Mouse (Mus musculus): ENCODE data around the gene Ndufa10. TPM values are rescaled to one million over a fixed set of nuclear protein-coding genes. Genes with fewer than 3 reads are reported as not detected.

The Ndufa10 gene
- polyA plus RNA-seq, 1 experiment from 2014 or later, result 385 TPM

- no peak overlapping the region for H3K4me3 ChIP-seq (replicated peaks; ENCODE audit: low read depth, low read length)
- H3K27me3 ChIP-seq (ENCODE audit: insufficient read depth, low read length), result no peaks in the 10 kb centered on the region
- WGBS, result 67% methylated on average over 1 of the region's 1 CpGs
- TF ChIP-seq CTCF (IDR thresholded peaks at IDR 0.05; ENCODE audit: low read depth), result no peak
- H3K4me2 ChIP-seq (ENCODE audit: low read length), result no peak overlapping the region
- H3K36me3 ChIP-seq (ENCODE audit: insufficient read depth, low read length), result peaks cover 16% of the 10 kb centered on the region
- no peak overlapping the region for H3K27ac ChIP-seq
- H3K9me3 ChIP-seq (replicated peaks; ENCODE audit: low read length), result no peaks in the 10 kb centered on the region
- ATAC-seq (replicated peaks; ENCODE audit: low FRiP score, low read depth) (no peak), DNase-seq (ENCODE audit: low spot score) (no peak)
- H3K9ac ChIP-seq (ENCODE audit: low read depth, low read length), result no peak overlapping the region
- no peaks in the 10 kb centered on the region for H3K4me1 ChIP-seq (replicated peaks; ENCODE audit: insufficient read depth, low read length)
Measured at GRCm38 (mm10) chr1:92434986-92435385, 38.7 kb downstream of the Ndufa10 start.

DNA sequence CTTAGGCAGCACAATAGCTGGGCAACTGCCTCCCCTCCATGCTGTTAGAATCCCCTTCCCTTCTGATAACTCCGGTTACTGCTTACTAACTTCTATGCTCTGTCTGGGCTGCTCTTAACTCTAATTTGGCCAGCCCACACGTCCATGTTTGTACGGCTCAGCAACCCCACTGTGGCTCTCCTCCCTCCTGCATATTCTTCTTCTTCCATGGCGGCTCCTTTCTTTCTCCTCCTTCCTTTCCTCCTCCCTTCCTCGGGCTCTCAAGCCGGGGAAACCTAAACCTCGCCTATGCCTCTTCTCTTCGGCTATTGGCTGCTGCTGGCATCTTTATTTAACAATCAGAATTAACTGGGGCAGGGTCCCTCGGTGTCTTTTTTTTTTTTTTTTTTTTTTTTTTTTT, 40.9 kb downstream of the Ndufa10 start:
- no peak overlapping the region for H3K4me3 ChIP-seq (replicated peaks; ENCODE audit: low read depth, low read length)
- no peaks in the 10 kb centered on the region for H3K36me3 ChIP-seq (ENCODE audit: insufficient read depth, low read length)
- WGBS, result 60% methylated on average over 9 of the region's 9 CpGs
- no peak for DNase-seq (ENCODE audit: low spot score)
- no peak for ATAC-seq (replicated peaks; ENCODE audit: low FRiP score, low read depth)
- no peaks in the 10 kb centered on the region for H3K4me1 ChIP-seq (replicated peaks; ENCODE audit: insufficient read depth, low read length)
- H3K4me2 ChIP-seq (ENCODE audit: low read length), result no peak overlapping the region
- no peak overlapping the region for H3K9ac ChIP-seq (ENCODE audit: low read depth, low read length)
- no peak for TF ChIP-seq CTCF (IDR thresholded peaks at IDR 0.05; ENCODE audit: low read depth)
- H3K27ac ChIP-seq, result no peak overlapping the region
- H3K9me3 ChIP-seq (replicated peaks; ENCODE audit: low read length), result no peaks in the 10 kb centered on the region
- H3K27me3 ChIP-seq (ENCODE audit: insufficient read depth, low read length), result no peaks in the 10 kb centered on the region

GRCm38 (mm10) chr1:92432098-92432497, 41.6 kb downstream of the Ndufa10 start:
- no peaks in the 10 kb centered on the region for H3K9me3 ChIP-seq (replicated peaks; ENCODE audit: low read length)
- H3K4me1 ChIP-seq (replicated peaks; ENCODE audit: insufficient read depth, low read length), result no peaks in the 10 kb centered on the region
- no peak for ATAC-seq (replicated peaks; ENCODE audit: low FRiP score, low read depth)
- H3K27me3 ChIP-seq (ENCODE audit: insufficient read depth, low read length), result no peaks in the 10 kb centered on the region
- 44% methylated on average over 4 of the region's 4 CpGs for WGBS
- no peak for TF ChIP-seq CTCF (IDR thresholded peaks at IDR 0.05; ENCODE audit: low read depth)
- no peak for DNase-seq (ENCODE audit: low spot score)
- H3K9ac ChIP-seq (ENCODE audit: low read depth, low read length), result no peak overlapping the region
- H3K27ac ChIP-seq, result no peak overlapping the region
- H3K4me3 ChIP-seq (replicated peaks; ENCODE audit: low read depth, low read length), result no peak overlapping the region
- no peaks in the 10 kb centered on the region for H3K36me3 ChIP-seq (ENCODE audit: insufficient read depth, low read length)
- H3K4me2 ChIP-seq (ENCODE audit: low read length), result no peak overlapping the region

DNA sequence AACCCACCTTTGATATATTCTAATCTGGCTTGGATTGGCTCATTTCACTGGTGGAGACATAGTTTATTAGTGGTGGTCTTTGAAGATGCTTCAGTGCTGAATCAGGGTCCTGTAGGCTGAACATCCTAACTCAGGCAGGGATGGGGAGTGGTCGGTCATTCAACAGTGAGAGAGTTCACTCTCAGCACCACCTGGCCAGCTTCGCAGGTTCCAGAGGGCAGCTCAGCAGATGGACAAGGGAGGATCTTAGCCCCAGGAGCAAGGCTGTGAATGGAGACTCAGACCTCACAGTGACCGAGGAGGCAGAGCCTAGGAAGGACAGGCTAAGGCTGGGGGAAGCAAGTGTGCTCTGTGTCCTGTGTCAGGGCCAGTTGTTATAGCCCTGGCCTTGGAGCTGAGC, 42.2 kb downstream of the Ndufa10 start:
- no peak overlapping the region for H3K9ac ChIP-seq (ENCODE audit: low read depth, low read length)
- ATAC-seq (replicated peaks; ENCODE audit: low FRiP score, low read depth) (no peak), DNase-seq (ENCODE audit: low spot score) (no peak)
- no peaks in the 10 kb centered on the region for H3K36me3 ChIP-seq (ENCODE audit: insufficient read depth, low read length)
- no peak overlapping the region for H3K4me3 ChIP-seq (replicated peaks; ENCODE audit: low read depth, low read length)
- WGBS, result 76% methylated on average over 3 of the region's 3 CpGs
- no peaks in the 10 kb centered on the region for H3K9me3 ChIP-seq (replicated peaks; ENCODE audit: low read length)
- no peak overlapping the region for H3K4me2 ChIP-seq (ENCODE audit: low read length)
- no peaks in the 10 kb centered on the region for H3K27me3 ChIP-seq (ENCODE audit: insufficient read depth, low read length)
- TF ChIP-seq CTCF (IDR thresholded peaks at IDR 0.05; ENCODE audit: low read depth), result no peak
- no peak overlapping the region for H3K27ac ChIP-seq
- no peaks in the 10 kb centered on the region for H3K4me1 ChIP-seq (replicated peaks; ENCODE audit: insufficient read depth, low read length)

DNA sequence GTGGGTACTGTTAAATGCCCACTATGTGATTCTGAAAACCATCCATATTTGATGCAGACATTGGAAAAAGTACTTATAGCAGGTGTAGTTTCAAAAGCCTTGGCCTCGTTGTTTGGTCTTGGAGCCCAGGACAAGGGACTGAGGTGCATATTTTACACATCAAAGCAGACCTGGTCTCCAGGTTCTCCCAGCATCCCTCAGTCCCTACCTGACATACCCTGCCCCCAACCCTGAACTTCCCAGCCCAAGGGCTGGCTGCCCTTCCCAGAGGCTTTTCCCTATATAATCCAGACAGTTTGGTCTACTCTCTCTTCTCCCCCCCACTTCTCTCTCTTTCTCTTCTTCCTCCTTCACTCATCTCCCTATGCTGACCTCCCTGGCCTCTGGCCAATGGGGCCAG, 42.7 kb downstream of the Ndufa10 start:
- WGBS, result 90% methylated on average over 1 of the region's 1 CpGs
- Histone ChIP-seq H3K4me3 (replicated peaks; ENCODE audit: low read depth, low read length) (no peak overlapping the region), H3K9me3 (replicated peaks; ENCODE audit: low read length) (no peaks in the 10 kb centered on the region), H3K4me1 (replicated peaks; ENCODE audit: insufficient read depth, low read length) (no peaks in the 10 kb centered on the region), H3K27ac (no peak overlapping the region), H3K4me2 (ENCODE audit: low read length) (no peak overlapping the region), H3K9ac (ENCODE audit: low read depth, low read length) (no peak overlapping the region), H3K27me3 (ENCODE audit: insufficient read depth, low read length) (no peaks in the 10 kb centered on the region), H3K36me3 (ENCODE audit: insufficient read depth, low read length) (no peaks in the 10 kb centered on the region)
- no peak for ATAC-seq (replicated peaks; ENCODE audit: low FRiP score, low read depth)
- no peak for TF ChIP-seq CTCF (IDR thresholded peaks at IDR 0.05; ENCODE audit: low read depth)
- no peak for DNase-seq (ENCODE audit: low spot score)

GRCm38 (mm10) chr1:92424714-92425113, 48.9 kb downstream of the Ndufa10 start:
- DNase-seq (ENCODE audit: low spot score), result no peak
- no peaks in the 10 kb centered on the region for H3K4me1 ChIP-seq (replicated peaks; ENCODE audit: insufficient read depth, low read length)
- no peaks in the 10 kb centered on the region for H3K9me3 ChIP-seq (replicated peaks; ENCODE audit: low read length)
- no peak overlapping the region for H3K9ac ChIP-seq (ENCODE audit: low read depth, low read length)
- TF ChIP-seq CTCF (IDR thresholded peaks at IDR 0.05; ENCODE audit: low read depth), result no peak
- no peak overlapping the region for H3K4me2 ChIP-seq (ENCODE audit: low read length)
- no peaks in the 10 kb centered on the region for H3K27me3 ChIP-seq (ENCODE audit: insufficient read depth, low read length)
- H3K27ac ChIP-seq, result no peak overlapping the region
- 72% methylated on average over 7 of the region's 7 CpGs for WGBS
- ATAC-seq (replicated peaks; ENCODE audit: low FRiP score, low read depth), result no peak
- H3K36me3 ChIP-seq (ENCODE audit: insufficient read depth, low read length), result no peaks in the 10 kb centered on the region
- no peak overlapping the region for H3K4me3 ChIP-seq (replicated peaks; ENCODE audit: low read depth, low read length)

DNA sequence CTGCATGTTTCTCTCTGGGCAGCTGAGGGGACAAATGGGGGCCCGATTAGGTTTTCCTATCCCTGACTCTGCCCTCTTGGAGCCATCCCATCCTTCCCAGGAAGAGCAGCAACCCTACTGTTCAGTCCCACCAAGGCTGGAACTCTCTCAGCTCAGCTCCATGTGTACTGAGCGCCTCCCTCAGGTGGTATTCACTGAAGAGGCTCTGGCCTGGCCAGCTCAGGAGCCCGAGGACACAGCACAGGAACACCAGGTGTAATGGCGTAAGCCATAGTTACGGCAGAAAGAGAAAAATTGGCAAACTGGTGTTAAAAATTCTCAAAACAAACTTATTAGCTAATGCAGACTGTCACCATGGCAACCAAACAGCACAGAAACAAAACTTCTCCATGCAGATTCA, 68.5 kb downstream of the Ndufa10 start:
- H3K4me3 ChIP-seq (replicated peaks; ENCODE audit: low read depth, low read length), result no peak overlapping the region
- DNase-seq (ENCODE audit: low spot score) (no peak), ATAC-seq (replicated peaks; ENCODE audit: low FRiP score, low read depth) (no peak)
- WGBS, result 68% methylated on average over 5 of the region's 5 CpGs
- no peaks in the 10 kb centered on the region for H3K4me1 ChIP-seq (replicated peaks; ENCODE audit: insufficient read depth, low read length)
- no peaks in the 10 kb centered on the region for H3K36me3 ChIP-seq (ENCODE audit: insufficient read depth, low read length)
- no peaks in the 10 kb centered on the region for H3K9me3 ChIP-seq (replicated peaks; ENCODE audit: low read length)
- H3K9ac ChIP-seq (ENCODE audit: low read depth, low read length), result no peak overlapping the region
- no peak overlapping the region for H3K27ac ChIP-seq
- no peak overlapping the region for H3K4me2 ChIP-seq (ENCODE audit: low read length)
- TF ChIP-seq CTCF (IDR thresholded peaks at IDR 0.05; ENCODE audit: low read depth), result peak; percentile 37; the same call in 1 of the 2 replicates
- H3K27me3 ChIP-seq (ENCODE audit: insufficient read depth, low read length), result no peaks in the 10 kb centered on the region
